Mouse (Mus musculus) liver, embryonic 18 days (tissue): ENCODE data around the gene Eif4g2. TPM values are rescaled to one million over a fixed set of nuclear protein-coding genes. Genes with fewer than 3 reads are reported as not detected.

ENCODE experiments used
- polyA plus RNA-seq: library from polyadenylated mRNA; depleted of rRNA; stranded (reverse); fragments of >200 nt; gene quantifications from 2 replicates; pipeline ENCODE4 v1.2.3, GENCODE M21; 2012; rRNA removed

Gene Eif4g2
- polyA plus RNA-seq, result 116 and 120 TPM in 2 replicates

GRCm38 (mm10) chr7:111082822-111083732 is at the start of gene Eif4g2:
Gene Eif4g2 (minus strand): TSS chr7:111083030.

GRCm38 (mm10) chr7:111028281-111029045 is 54.4 kb downstream of the Eif4g2 start, which contains the start of gene Ctr9:
Gene Ctr9 (plus strand): TSS chr7:111028951.

Other genes with a start within 250 kb of the Eif4g2 start
- gene Rnf141, start 238.6 kb downstream of the Eif4g2 start, polyA plus RNA-seq, result 20.0 and 21.4 TPM in 2 replicates
- 32.5 and 35.9 TPM in 2 replicates for gene Lyve1, start 219.8 kb downstream of the Eif4g2 start, polyA plus RNA-seq
- 4.4 and 5.1 TPM in 2 replicates for gene Mrvi1, start 100.6 kb downstream of the Eif4g2 start, polyA plus RNA-seq
- 11.0 and 12.1 TPM in 2 replicates for gene Ctr9, start 54.1 kb downstream of the Eif4g2 start, polyA plus RNA-seq